Mouse (Mus musculus): ENCODE data around the gene Caml. TPM values are rescaled to one million over a fixed set of nuclear protein-coding genes. Genes with fewer than 3 reads are reported as not detected.
A peak's percentile ranks its signal among the peaks of the same experiment; 100 is the strongest.
"Not testable (repeated sequence)": the region's sequence is repeated elsewhere in the genome, so short reads cannot be mapped to it uniquely, and the experiment has no call there.

Caml gene
- total RNA-seq, 1 experiment: 47.8 TPM

GRCm38 (mm10) chr13:55576872-55577271, 45.9 kb upstream of the Caml start:
- H3K4me1 ChIP-seq (ENCODE audit: control insufficient read depth in 2 of 2, insufficient read depth in 2 of 2, low read length in 2 of 2, poor library complexity in 1 of 2); H3K36me3 ChIP-seq (ENCODE audit: control insufficient read depth, insufficient read depth, low read length, poor library complexity, severe bottlenecking); H3K4me3 ChIP-seq (ENCODE audit: insufficient read depth in 1 of 2, low read depth in 1 of 2, low read length in 2 of 2, poor library complexity in 1 of 2, severe bottlenecking in 1 of 2); in situ Hi-C loops (cut with MboI; ENCODE audit: low sequenced_read_pairs in 2 of 2, unreplicated experiment in 2 of 2); H3K9ac ChIP-seq (ENCODE audit: insufficient read depth, low read depth, low read length, poor library complexity, severe bottlenecking); H3K9me3 ChIP-seq (ENCODE audit: control insufficient read depth, insufficient read depth, low read depth, low read length); H3K27ac ChIP-seq (ENCODE audit: insufficient read depth, low read depth, low read length, poor library complexity, severe bottlenecking); DNase-seq (ENCODE audit: low read depth, low spot score): not testable (repeated sequence)
- TF ChIP-seq ZNF384 (IDR thresholded peaks at IDR 0.05; ENCODE audit: low read depth, low read length): 0 out of 2 replicates have a peak, but pooled peaks have one; percentile 7

- DNase-seq (ENCODE audit: low read depth, low spot score): no peak
- H3K4me1 ChIP-seq (ENCODE audit: control insufficient read depth in 2 of 2, insufficient read depth in 2 of 2, low read length in 2 of 2, poor library complexity in 1 of 2): no peaks in the 10 kb centered on the region
- in situ Hi-C loops (cut with MboI; ENCODE audit: low sequenced_read_pairs in 2 of 2, unreplicated experiment in 2 of 2): no loop called here
- peaks cover 2% of the 10 kb centered on the region; the same call in 1 of the 2 replicates for H3K9me3 ChIP-seq (ENCODE audit: control insufficient read depth, insufficient read depth, low read depth, low read length)
- H3K4me3 ChIP-seq (ENCODE audit: insufficient read depth in 1 of 2, low read depth in 1 of 2, low read length in 2 of 2, poor library complexity in 1 of 2, severe bottlenecking in 1 of 2): no peak overlapping the region
- no peak overlapping the region for H3K27ac ChIP-seq (ENCODE audit: insufficient read depth, low read depth, low read length, poor library complexity, severe bottlenecking)
- TF ChIP-seq CHD2 (IDR thresholded peaks at IDR 0.05; ENCODE audit: low read depth, low read length): no peak
- TF ChIP-seq MAFK (IDR thresholded peaks at IDR 0.05; ENCODE audit: insufficient read depth, low read depth, low read length): no peak
- no peak for TF ChIP-seq ZC3H11A (IDR thresholded peaks at IDR 0.05; ENCODE audit: borderline replicate concordance, low read depth, low read length)
- no peak for TF ChIP-seq ZNF384 (IDR thresholded peaks at IDR 0.05; ENCODE audit: low read depth, low read length)
- no peak for TF ChIP-seq HCFC1 (IDR thresholded peaks at IDR 0.05; ENCODE audit: borderline replicate concordance, insufficient read depth, low read length)
- H3K9ac ChIP-seq (ENCODE audit: insufficient read depth, low read depth, low read length, poor library complexity, severe bottlenecking): no peak overlapping the region
- H3K36me3 ChIP-seq (ENCODE audit: control insufficient read depth, insufficient read depth, low read length, poor library complexity, severe bottlenecking): no peaks in the 10 kb centered on the region
These were observed 44.7 kb upstream of the Caml start for GRCm38 (mm10) chr13:55578086-55578485.

- H3K36me3 ChIP-seq (ENCODE audit: control insufficient read depth, insufficient read depth, low read length, poor library complexity, severe bottlenecking): peaks cover 22% of the 10 kb centered on the region
- H3K9ac ChIP-seq (ENCODE audit: insufficient read depth, low read depth, low read length, poor library complexity, severe bottlenecking): no peak overlapping the region
- H3K4me3 ChIP-seq (ENCODE audit: insufficient read depth in 1 of 2, low read depth in 1 of 2, low read length in 2 of 2, poor library complexity in 1 of 2, severe bottlenecking in 1 of 2): peak overlapping the region in 1 of 2 experiments; percentile 95; a peak in 2 of 4 replicates
- TF ChIP-seq HCFC1 (IDR thresholded peaks at IDR 0.05; ENCODE audit: borderline replicate concordance, insufficient read depth, low read length): no peak
- peak; percentile 68 for TF ChIP-seq ZNF384 (IDR thresholded peaks at IDR 0.05; ENCODE audit: low read depth, low read length)
- no peaks in the 10 kb centered on the region for H3K9me3 ChIP-seq (ENCODE audit: control insufficient read depth, insufficient read depth, low read depth, low read length)
- H3K4me1 ChIP-seq (ENCODE audit: control insufficient read depth in 2 of 2, insufficient read depth in 2 of 2, low read length in 2 of 2, poor library complexity in 1 of 2): peaks cover 0 to 9% of the 10 kb centered on the region in 2 experiments; a peak in 2 of 4 replicates
- peak; percentile 72 for DNase-seq (ENCODE audit: low read depth, low spot score)
- H3K27ac ChIP-seq (ENCODE audit: insufficient read depth, low read depth, low read length, poor library complexity, severe bottlenecking): no peak overlapping the region; the same call in 1 of the 2 replicates
- in situ Hi-C loops (cut with MboI; ENCODE audit: low sequenced_read_pairs in 2 of 2, unreplicated experiment in 2 of 2): no loop called here
These were observed 30.8 kb upstream of the Caml start for GRCm38 (mm10) chr13:55591961-55592490.

GRCm38 (mm10) chr13:55592512-55593253, 30.1 kb upstream of the Caml start:
- no peak overlapping the region; the same call in 1 of the 2 replicates for H3K27ac ChIP-seq (ENCODE audit: insufficient read depth, low read depth, low read length, poor library complexity, severe bottlenecking)
- H3K36me3 ChIP-seq (ENCODE audit: control insufficient read depth, insufficient read depth, low read length, poor library complexity, severe bottlenecking): peaks cover 26% of the 10 kb centered on the region
- peak overlapping the region; percentile 90 for H3K9ac ChIP-seq (ENCODE audit: insufficient read depth, low read depth, low read length, poor library complexity, severe bottlenecking)
- H3K4me1 ChIP-seq (ENCODE audit: control insufficient read depth in 2 of 2, insufficient read depth in 2 of 2, low read length in 2 of 2, poor library complexity in 1 of 2): peaks cover 0 to 9% of the 10 kb centered on the region in 2 experiments; a peak in 2 of 4 replicates
- peak overlapping the region; percentile 79 to 95 for H3K4me3 ChIP-seq (ENCODE audit: insufficient read depth in 1 of 2, low read depth in 1 of 2, low read length in 2 of 2, poor library complexity in 1 of 2, severe bottlenecking in 1 of 2)
- TF ChIP-seq CHD2 (IDR thresholded peaks at IDR 0.05; ENCODE audit: low read depth, low read length) (peak; percentile 46; the same call in 1 of the 2 replicates), MAFK (IDR thresholded peaks at IDR 0.05; ENCODE audit: insufficient read depth, low read depth, low read length) (no peak), ZNF384 (IDR thresholded peaks at IDR 0.05; ENCODE audit: low read depth, low read length) (no peak; the same call in 1 of the 2 replicates), ZC3H11A (IDR thresholded peaks at IDR 0.05; ENCODE audit: borderline replicate concordance, low read depth, low read length) (no peak), HCFC1 (IDR thresholded peaks at IDR 0.05; ENCODE audit: borderline replicate concordance, insufficient read depth, low read length) (peak; percentile 94)
- peak; percentile 93 for DNase-seq (ENCODE audit: low read depth, low spot score)
- no peaks in the 10 kb centered on the region for H3K9me3 ChIP-seq (ENCODE audit: control insufficient read depth, insufficient read depth, low read depth, low read length)
- in situ Hi-C loops (cut with MboI; ENCODE audit: low sequenced_read_pairs in 2 of 2, unreplicated experiment in 2 of 2): no loop called here

All from ES-E14 (cell line).